Mouse (Mus musculus): ENCODE results near the gene Srrm4.

DNA sequence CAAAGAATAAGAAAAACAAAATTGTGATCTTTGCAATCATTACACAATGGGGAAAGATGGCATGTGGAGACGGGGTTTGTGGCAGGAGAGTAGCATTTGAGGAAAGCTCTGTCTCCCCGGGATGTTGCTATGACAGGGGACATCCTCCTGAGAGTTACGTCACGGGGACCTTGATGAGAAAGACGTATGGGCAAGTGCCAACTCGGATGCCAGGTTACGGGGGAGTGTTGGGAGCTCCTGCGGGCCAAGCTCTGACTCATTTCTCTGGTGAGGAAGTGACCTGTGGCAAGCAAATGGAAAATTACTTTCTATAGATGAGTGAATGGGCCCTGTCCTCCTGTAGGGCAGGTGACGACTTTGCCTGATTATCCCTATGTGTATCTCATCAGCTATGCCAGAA is 26.0 kb downstream of the Srrm4 start:
- TF ChIP-seq CTCF (IDR thresholded peaks at IDR 0.05; ENCODE audit: extremely low read depth, insufficient read depth, insufficient read length, insufficient replicate concordance), result no peak
- no peak for TF ChIP-seq POLR2A (IDR thresholded peaks at IDR 0.05; ENCODE audit: low read depth, low read length)
